Mouse (Mus musculus): ENCODE measurements around the gene Lin52. TPM values are rescaled to one million over a fixed set of nuclear protein-coding genes. Genes with fewer than 3 reads are reported as not detected.
A peak's percentile ranks its signal among the peaks of the same experiment; 100 is the strongest.

Gene Lin52
- polyA plus RNA-seq, 1 experiment from 2014 or later: 23.7 TPM

DNA sequence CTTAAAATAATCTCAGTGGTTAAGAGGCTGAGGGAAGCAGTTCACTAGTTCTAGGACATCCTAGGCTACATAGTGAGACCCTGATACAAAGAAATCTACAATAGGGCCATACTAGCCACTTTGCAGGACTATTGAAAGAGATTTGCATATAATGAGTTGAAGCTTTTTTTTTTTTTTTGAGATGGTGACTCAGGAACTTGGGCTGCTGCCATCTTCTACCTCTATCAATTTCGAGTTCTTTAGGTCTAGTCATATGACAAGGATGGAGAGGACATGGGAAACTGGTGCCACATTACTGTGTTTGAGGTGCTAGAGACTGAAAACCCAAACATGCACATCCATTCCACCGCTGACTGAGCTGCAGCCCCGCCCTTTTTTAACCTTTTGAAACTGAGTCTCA is 27.2 kb upstream of the Lin52 start:
- 65% methylated on average over 3 of the region's 3 CpGs for WGBS

DNA sequence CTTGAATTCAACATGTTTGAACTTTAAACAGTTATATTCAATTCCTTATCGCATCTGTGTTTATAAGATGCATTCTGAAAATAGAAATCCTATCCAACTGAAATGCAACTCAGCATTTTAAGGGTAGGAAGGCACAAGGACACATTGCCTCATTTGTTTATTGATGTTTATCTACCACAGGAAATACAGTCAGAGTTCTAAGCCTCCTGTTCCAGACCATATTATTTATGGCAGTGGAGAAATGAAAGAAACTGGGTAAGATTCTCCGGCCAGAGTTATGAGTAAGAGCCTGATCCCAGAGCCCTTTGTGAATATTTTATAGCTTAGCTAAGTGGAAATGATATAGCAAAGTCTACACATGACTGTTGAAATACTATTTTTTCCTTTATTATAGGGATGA is 21.4 kb upstream of the Lin52 start:
- Histone ChIP-seq H3K4me3 (ENCODE audit: low read length) (no peak overlapping the region), H3K9ac (replicated peaks; ENCODE audit: low read length) (no peak overlapping the region), H3K4me1 (ENCODE audit: insufficient read depth, low read length) (no peaks in the 10 kb centered on the region), H3K27me3 (ENCODE audit: insufficient read depth, low read length) (no peaks in the 10 kb centered on the region), H3K9me3 (ENCODE audit: low read length) (no peaks in the 10 kb centered on the region), H3K36me3 (ENCODE audit: insufficient read depth, low read length) (peaks cover 7% of the 10 kb centered on the region; the same call in 1 of the 2 replicates), H3K27ac (ENCODE audit: low read length) (no peak overlapping the region), H3K4me2 (replicated peaks; ENCODE audit: low read depth, low read length) (no peak overlapping the region)
- WGBS: 77% methylated on average over 2 of the region's 2 CpGs
- no peak for ATAC-seq (ENCODE audit: low FRiP score, low TSS enrichment)

More for the DNA sequence above, 27.2 kb upstream of the Lin52 start:
- Histone ChIP-seq H3K4me1 (ENCODE audit: insufficient read depth, low read length) (no peaks in the 10 kb centered on the region), H3K27ac (ENCODE audit: low read length) (no peak overlapping the region), H3K4me2 (replicated peaks; ENCODE audit: low read depth, low read length) (no peak overlapping the region), H3K9ac (replicated peaks; ENCODE audit: low read length) (no peak overlapping the region), H3K27me3 (ENCODE audit: insufficient read depth, low read length) (no peaks in the 10 kb centered on the region), H3K4me3 (ENCODE audit: low read length) (no peak overlapping the region), H3K36me3 (ENCODE audit: insufficient read depth, low read length) (no peaks in the 10 kb centered on the region), H3K9me3 (ENCODE audit: low read length) (no peaks in the 10 kb centered on the region)
- no peak for ATAC-seq (ENCODE audit: low FRiP score, low TSS enrichment)

DNA sequence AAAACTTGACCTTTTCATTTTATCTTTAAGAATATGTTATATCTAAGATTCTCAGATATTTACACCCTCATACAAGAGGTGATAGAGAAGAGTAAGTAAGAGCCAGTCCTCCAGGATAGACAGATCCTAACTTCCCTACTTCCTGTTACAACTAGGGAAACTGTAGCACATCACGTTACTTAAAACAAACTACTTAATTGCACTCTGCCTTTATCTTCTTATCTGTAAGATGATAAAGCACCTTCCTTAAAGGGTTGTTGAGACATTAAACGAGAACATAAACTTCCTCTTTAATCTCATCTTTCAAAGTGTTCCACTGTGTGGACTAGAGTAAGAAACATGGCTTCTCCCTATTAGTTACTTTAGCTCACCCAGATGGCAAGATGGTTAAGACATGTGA is 12.5 kb upstream of the Lin52 start:
- H3K4me2 ChIP-seq (replicated peaks; ENCODE audit: low read depth, low read length): no peak overlapping the region
- WGBS: 55% methylated on average over 2 of the region's 2 CpGs
- H3K27ac ChIP-seq (ENCODE audit: low read length): no peak overlapping the region
- no peaks in the 10 kb centered on the region for H3K9me3 ChIP-seq (ENCODE audit: low read length)
- ATAC-seq (ENCODE audit: low FRiP score, low TSS enrichment): no peak
- H3K36me3 ChIP-seq (ENCODE audit: insufficient read depth, low read length): peaks cover 8% of the 10 kb centered on the region; the same call in 1 of the 2 replicates
- no peak overlapping the region for H3K9ac ChIP-seq (replicated peaks; ENCODE audit: low read length)
- H3K4me1 ChIP-seq (ENCODE audit: insufficient read depth, low read length): no peaks in the 10 kb centered on the region
- no peaks in the 10 kb centered on the region for H3K27me3 ChIP-seq (ENCODE audit: insufficient read depth, low read length)
- H3K4me3 ChIP-seq (ENCODE audit: low read length): no peak overlapping the region

DNA sequence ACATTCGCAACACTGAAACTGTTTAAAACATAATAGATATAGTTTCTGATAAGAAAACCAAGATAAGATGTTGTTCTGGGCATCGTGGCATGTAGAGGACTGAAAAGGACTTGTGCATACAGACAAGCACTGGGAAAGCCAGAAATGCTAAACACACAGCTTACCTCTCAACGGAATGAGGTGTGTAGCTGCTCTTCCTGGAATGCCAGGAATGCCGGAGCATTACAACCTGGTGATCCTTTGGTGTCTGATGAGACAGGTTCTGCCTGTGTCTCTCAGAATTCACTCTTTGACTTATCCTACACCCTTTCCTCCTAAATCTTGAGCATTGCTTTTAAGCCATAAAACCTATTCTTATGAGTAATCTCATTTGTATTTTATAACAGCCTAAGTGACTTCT is 8.7 kb upstream of the Lin52 start:
- WGBS: 75% methylated on average over 4 of the region's 4 CpGs
- Histone ChIP-seq H3K4me1 (ENCODE audit: insufficient read depth, low read length) (no peaks in the 10 kb centered on the region), H3K36me3 (ENCODE audit: insufficient read depth, low read length) (peaks cover 8% of the 10 kb centered on the region; the same call in 1 of the 2 replicates)

DNA sequence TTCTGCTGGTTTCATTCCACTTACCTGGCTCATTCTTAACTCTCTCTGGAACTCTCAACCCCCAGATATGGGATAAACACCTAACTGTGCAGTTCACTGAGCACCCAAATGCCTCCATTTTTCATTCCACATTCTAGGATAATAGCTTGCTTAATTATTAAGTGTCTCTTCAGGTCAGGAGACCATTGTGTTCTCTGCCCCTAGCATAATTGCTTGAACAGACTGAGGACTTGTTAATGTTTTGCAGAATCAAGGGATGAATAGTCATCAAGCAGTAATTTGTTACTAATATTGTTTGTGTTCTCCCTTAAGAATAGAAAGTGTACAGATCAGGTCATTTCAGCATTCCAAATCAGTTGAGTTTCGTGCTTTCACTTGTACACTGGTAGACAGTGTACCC is 3.8 kb upstream of the Lin52 start:
- WGBS: 69% methylated on average over 1 of the region's 1 CpGs
- no peak for ATAC-seq (ENCODE audit: low FRiP score, low TSS enrichment)

More for the DNA sequence above, 8.7 kb upstream of the Lin52 start:
- Histone ChIP-seq H3K27ac (ENCODE audit: low read length) (no peak overlapping the region), H3K4me2 (replicated peaks; ENCODE audit: low read depth, low read length) (no peak overlapping the region), H3K27me3 (ENCODE audit: insufficient read depth, low read length) (no peaks in the 10 kb centered on the region), H3K9ac (replicated peaks; ENCODE audit: low read length) (no peak overlapping the region), H3K9me3 (ENCODE audit: low read length) (no peaks in the 10 kb centered on the region), H3K4me3 (ENCODE audit: low read length) (no peak overlapping the region)
- ATAC-seq (ENCODE audit: low FRiP score, low TSS enrichment): no peak

DNA sequence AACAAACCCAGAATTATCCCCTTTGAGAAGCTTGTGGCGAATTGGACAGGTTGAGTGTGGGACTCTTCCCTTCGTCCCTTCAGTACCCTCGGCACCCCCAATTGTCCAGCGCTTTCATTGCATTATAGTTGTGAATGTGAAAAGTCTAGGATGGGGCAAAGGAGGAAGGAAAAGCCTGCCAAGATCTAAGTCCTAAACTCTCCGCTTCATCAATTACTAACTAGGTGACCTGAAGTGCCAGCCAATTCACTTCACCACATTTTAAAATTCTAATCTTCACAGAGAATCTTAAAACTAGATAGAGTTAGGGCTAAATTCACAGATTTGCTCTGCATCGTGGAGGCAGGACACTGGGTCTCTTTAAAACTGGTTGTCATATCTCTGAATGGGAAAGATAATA is 3.0 kb upstream of the Lin52 start:
- no peak overlapping the region for H3K4me2 ChIP-seq (replicated peaks; ENCODE audit: low read depth, low read length)
- H3K36me3 ChIP-seq (ENCODE audit: insufficient read depth, low read length): no peaks in the 10 kb centered on the region
- no peak overlapping the region for H3K4me3 ChIP-seq (ENCODE audit: low read length)
- WGBS: 80% methylated on average over 6 of the region's 6 CpGs
- no peak for ATAC-seq (ENCODE audit: low FRiP score, low TSS enrichment)
- no peaks in the 10 kb centered on the region for H3K9me3 ChIP-seq (ENCODE audit: low read length)
- no peak overlapping the region for H3K9ac ChIP-seq (replicated peaks; ENCODE audit: low read length)
- no peak overlapping the region for H3K27ac ChIP-seq (ENCODE audit: low read length)
- H3K4me1 ChIP-seq (ENCODE audit: insufficient read depth, low read length): peaks cover 16% of the 10 kb centered on the region
- no peaks in the 10 kb centered on the region for H3K27me3 ChIP-seq (ENCODE audit: insufficient read depth, low read length)

More for the DNA sequence above, 3.8 kb upstream of the Lin52 start:
- Histone ChIP-seq H3K4me1 (ENCODE audit: insufficient read depth, low read length) (peaks cover 11% of the 10 kb centered on the region), H3K27ac (ENCODE audit: low read length) (peak overlapping the region; percentile 48; the same call in 1 of the 2 replicates), H3K4me3 (ENCODE audit: low read length) (no peak overlapping the region), H3K27me3 (ENCODE audit: insufficient read depth, low read length) (no peaks in the 10 kb centered on the region), H3K4me2 (replicated peaks; ENCODE audit: low read depth, low read length) (no peak overlapping the region), H3K9me3 (ENCODE audit: low read length) (no peaks in the 10 kb centered on the region), H3K9ac (replicated peaks; ENCODE audit: low read length) (no peak overlapping the region), H3K36me3 (ENCODE audit: insufficient read depth, low read length) (no peaks in the 10 kb centered on the region)

DNA sequence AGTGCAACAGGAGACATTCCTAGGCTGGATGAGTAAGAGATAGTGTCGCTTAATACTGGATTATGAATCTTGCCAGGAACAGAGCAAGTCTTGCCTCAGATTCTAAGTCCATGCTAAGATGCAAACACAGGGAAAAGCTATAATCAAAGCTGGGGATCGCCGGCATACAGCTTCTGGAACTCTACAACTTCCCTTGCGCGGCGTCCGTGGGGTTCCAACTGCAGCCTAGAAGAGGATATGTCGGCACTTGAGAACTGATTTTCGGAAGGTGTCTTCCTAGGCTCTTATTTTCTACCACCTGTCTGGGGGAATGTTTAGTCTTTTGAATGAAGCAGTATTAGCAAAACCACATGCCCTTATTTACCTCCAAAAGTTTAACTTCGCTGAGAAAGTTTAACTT is 1.3 kb upstream of the Lin52 start:
- Histone ChIP-seq H3K36me3 (ENCODE audit: insufficient read depth, low read length) (no peaks in the 10 kb centered on the region), H3K4me1 (ENCODE audit: insufficient read depth, low read length) (peaks cover 16% of the 10 kb centered on the region), H3K4me3 (ENCODE audit: low read length) (peak overlapping the region; percentile 95), H3K9me3 (ENCODE audit: low read length) (no peaks in the 10 kb centered on the region), H3K27me3 (ENCODE audit: insufficient read depth, low read length) (no peaks in the 10 kb centered on the region), H3K4me2 (replicated peaks; ENCODE audit: low read depth, low read length) (peak overlapping the region; percentile 90), H3K27ac (ENCODE audit: low read length) (peak overlapping the region; percentile 90), H3K9ac (replicated peaks; ENCODE audit: low read length) (peak overlapping the region; percentile 71)
- 44% methylated on average over 10 of the region's 10 CpGs for WGBS
- no peak for ATAC-seq (ENCODE audit: low FRiP score, low TSS enrichment)

DNA sequence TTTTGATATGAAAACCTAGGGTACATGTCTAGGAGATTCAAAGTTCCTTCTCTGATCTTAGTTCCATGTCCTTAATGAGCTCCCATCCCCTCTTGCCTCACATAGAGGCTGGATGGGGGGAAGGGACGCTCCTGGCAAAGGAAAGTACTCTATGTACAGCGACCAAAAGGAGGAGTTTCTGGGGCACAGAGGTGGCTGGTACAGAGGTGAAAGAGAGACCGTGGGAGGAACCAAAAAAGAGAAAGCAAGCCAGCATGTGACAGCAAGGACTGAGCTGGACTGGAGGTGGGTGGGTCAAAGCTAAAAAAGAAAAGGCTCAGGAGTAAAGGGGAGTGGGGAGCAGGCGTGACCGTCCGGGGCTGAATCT is 888 bp upstream of the Lin52 start:
- peak; percentile 0; the same call in 1 of the 2 replicates for ATAC-seq (ENCODE audit: low FRiP score, low TSS enrichment)

DNA sequence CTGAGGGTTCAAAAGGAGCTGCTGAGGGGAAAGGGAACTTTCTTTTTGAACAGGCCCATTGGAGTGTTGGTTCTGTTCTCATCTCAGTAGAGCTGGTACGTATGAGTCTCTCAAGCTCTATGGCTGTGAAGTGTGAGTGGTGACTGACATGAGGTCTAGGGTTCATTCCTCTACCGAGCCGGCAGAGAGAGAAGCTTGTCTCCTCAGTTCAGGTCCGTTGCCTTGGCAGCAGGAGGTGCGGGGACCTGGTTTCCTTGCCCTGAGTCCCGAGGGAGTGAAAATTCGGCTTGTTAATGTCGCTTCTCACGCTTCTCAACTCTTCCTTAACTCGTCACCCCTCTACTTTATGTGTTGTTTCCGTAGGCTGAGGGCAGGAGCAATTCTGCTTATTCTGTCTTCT is 579 bp downstream of the Lin52 start:
- no peak for ATAC-seq (ENCODE audit: low FRiP score, low TSS enrichment)
- Histone ChIP-seq H3K4me3 (ENCODE audit: low read length) (peak overlapping the region; percentile 95), H3K9me3 (ENCODE audit: low read length) (no peaks in the 10 kb centered on the region), H3K27me3 (ENCODE audit: insufficient read depth, low read length) (no peaks in the 10 kb centered on the region), H3K36me3 (ENCODE audit: insufficient read depth, low read length) (no peaks in the 10 kb centered on the region), H3K4me1 (ENCODE audit: insufficient read depth, low read length) (peaks cover 16% of the 10 kb centered on the region), H3K4me2 (replicated peaks; ENCODE audit: low read depth, low read length) (peak overlapping the region; percentile 90), H3K27ac (ENCODE audit: low read length) (peak overlapping the region; percentile 71; the same call in 1 of the 2 replicates), H3K9ac (replicated peaks; ENCODE audit: low read length) (peak overlapping the region; percentile 78)
- under 1% methylated on average over 11 of the region's 11 CpGs for WGBS

More for the DNA sequence above, 888 bp upstream of the Lin52 start:
- peak overlapping the region; percentile 90 for H3K4me2 ChIP-seq (replicated peaks; ENCODE audit: low read depth, low read length)
- 1% methylated on average over 6 of the region's 6 CpGs for WGBS
- H3K36me3 ChIP-seq (ENCODE audit: insufficient read depth, low read length): no peaks in the 10 kb centered on the region
- H3K9ac ChIP-seq (replicated peaks; ENCODE audit: low read length): peak overlapping the region; percentile 71
- no peaks in the 10 kb centered on the region for H3K27me3 ChIP-seq (ENCODE audit: insufficient read depth, low read length)
- H3K4me3 ChIP-seq (ENCODE audit: low read length): peak overlapping the region; percentile 95
- peaks cover 16% of the 10 kb centered on the region for H3K4me1 ChIP-seq (ENCODE audit: insufficient read depth, low read length)
- H3K9me3 ChIP-seq (ENCODE audit: low read length): no peaks in the 10 kb centered on the region
- H3K27ac ChIP-seq (ENCODE audit: low read length): peak overlapping the region; percentile 90

DNA sequence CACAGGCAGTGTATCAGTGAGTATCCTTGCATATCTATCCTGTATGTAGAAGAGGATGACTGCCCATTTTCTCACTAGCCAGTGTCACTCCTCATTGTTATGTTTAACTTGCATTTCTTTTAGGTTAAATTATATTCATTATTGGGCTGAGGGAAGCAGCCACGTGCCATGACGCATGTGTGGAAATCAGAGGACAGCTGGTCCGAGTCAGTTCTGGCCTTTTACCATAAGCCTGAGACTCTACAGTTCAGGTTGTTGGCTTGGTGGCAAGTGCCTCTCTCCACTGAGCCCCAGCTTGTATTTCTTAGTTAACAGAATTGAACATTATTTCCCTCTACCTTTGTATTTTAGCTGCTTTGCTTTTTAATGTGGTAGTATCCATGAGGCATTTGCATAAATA is 5.7 kb downstream of the Lin52 start:
- Histone ChIP-seq H3K27ac (ENCODE audit: low read length) (no peak overlapping the region), H3K36me3 (ENCODE audit: insufficient read depth, low read length) (peaks cover 24% of the 10 kb centered on the region), H3K9me3 (ENCODE audit: low read length) (0 out of 2 replicates have a peak, but pooled peaks cover 4% of the 10 kb centered on the region), H3K4me1 (ENCODE audit: insufficient read depth, low read length) (peaks cover 10% of the 10 kb centered on the region; the same call in 1 of the 2 replicates), H3K4me2 (replicated peaks; ENCODE audit: low read depth, low read length) (no peak overlapping the region), H3K9ac (replicated peaks; ENCODE audit: low read length) (no peak overlapping the region), H3K4me3 (ENCODE audit: low read length) (no peak overlapping the region), H3K27me3 (ENCODE audit: insufficient read depth, low read length) (no peaks in the 10 kb centered on the region)
- WGBS: 93% methylated on average over 3 of the region's 3 CpGs
- no peak for ATAC-seq (ENCODE audit: low FRiP score, low TSS enrichment)
